ENCODE assay signal across 16 mouse cellular contexts in the genomic region with DNA sequence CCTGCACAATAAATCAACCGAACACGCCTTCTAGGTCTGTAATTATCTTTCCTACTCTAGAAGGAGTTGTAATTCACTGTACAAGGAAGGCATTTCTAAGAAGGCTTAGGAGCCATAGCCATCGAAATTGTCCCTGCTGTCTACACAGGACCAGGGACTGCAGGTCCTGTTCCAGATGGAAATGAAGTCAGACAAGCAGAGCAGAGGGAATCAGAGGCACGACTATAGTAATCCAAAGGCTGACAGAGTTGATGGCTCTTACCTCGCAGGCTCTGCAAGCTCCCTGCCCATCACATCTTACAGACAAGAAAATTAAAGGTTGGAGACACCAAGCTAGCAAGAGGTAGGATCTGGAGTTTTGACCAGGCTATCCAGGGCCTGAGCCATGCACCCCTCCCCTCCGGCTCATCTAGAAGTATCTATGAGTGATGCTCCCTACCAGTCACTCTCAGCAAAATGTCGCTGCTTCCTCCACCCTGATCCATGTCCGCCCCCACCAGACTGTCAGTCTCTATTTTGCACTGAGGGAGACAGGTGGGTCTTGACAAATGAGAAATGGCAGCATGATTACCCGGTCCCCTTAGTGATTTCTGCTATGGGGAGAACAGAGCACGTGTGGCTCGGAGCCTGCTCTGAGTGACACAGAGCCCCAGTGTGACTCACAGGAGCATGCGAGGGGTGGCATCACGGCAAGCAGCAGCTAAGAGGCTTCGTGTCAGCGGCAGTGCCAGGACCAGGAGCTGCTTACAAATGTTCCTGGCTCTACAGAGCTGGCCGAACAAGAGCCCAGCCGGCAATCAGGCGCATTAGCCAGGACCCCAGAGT. TPM values are rescaled to one million over a fixed set of nuclear protein-coding genes. Genes with fewer than 3 reads are reported as not detected.
DNase-seq lines count a peak whose midpoint lies in the region; ATAC-seq lines count a peak whose summit lies in the region.
"Had no signal": no experiment of that assay in that cellular context is flagged by ENCODE, and none has a peak within 500 bp of the region (broad histone marks: within the 10 kb centered on the region; RNA-seq: fewer than 3 reads in every experiment).

No protein-coding gene starts in this region.

- H3K36me3 ChIP-seq in forebrain, embryonic 15.5 days = no peaks in the 10 kb centered on the region
- H3K36me3 ChIP-seq in forebrain, embryonic 10.5 days (replicated peaks) = no peaks in the 10 kb centered on the region
- H3K36me3 ChIP-seq: midbrain, embryonic 15.5 days had no signal

- no peaks in the 10 kb centered on the region for H3K27me3 ChIP-seq in forebrain, embryonic 15.5 days
- peaks cover 15% of the 10 kb centered on the region for H3K27me3 ChIP-seq in forebrain, embryonic 10.5 days (ENCODE audit: poor library complexity, severe bottlenecking)
- H3K27me3 ChIP-seq: midbrain, embryonic 15.5 days had no signal

- no peaks in the 10 kb centered on the region for H3K9me3 ChIP-seq in forebrain, embryonic 15.5 days
- no peaks in the 10 kb centered on the region for H3K9me3 ChIP-seq in forebrain, embryonic 10.5 days
- H3K9me3 ChIP-seq: midbrain, embryonic 15.5 days had no signal

- peak overlapping the region; percentile 76 for H3K27ac ChIP-seq in forebrain, embryonic 15.5 days (replicated peaks)
- no peak overlapping the region for H3K27ac ChIP-seq in forebrain, embryonic 10.5 days
- H3K27ac ChIP-seq: kidney, postnatal 0 days; macrophage; midbrain, embryonic 15.5 days had no signal

- no peak overlapping the region for H3K4me3 ChIP-seq in forebrain, embryonic 15.5 days
- no peak overlapping the region for H3K4me3 ChIP-seq in forebrain, embryonic 10.5 days
- H3K4me3 ChIP-seq: midbrain, embryonic 15.5 days had no signal

- no peak overlapping the region for H3K9ac ChIP-seq in forebrain, embryonic 15.5 days (replicated peaks)
- H3K9ac ChIP-seq: midbrain, embryonic 15.5 days had no signal

- H3K4me1 ChIP-seq in forebrain, embryonic 15.5 days = peaks cover 9% of the 10 kb centered on the region
- peaks cover 13% of the 10 kb centered on the region for H3K4me1 ChIP-seq in forebrain, embryonic 10.5 days
- H3K4me1 ChIP-seq: midbrain, embryonic 15.5 days had no signal

- H3K4me2 ChIP-seq in forebrain, embryonic 15.5 days (replicated peaks) = no peak overlapping the region
- H3K4me2 ChIP-seq: heart, embryonic 11.5 days; midbrain, embryonic 15.5 days had no signal

- WGBS in forebrain, embryonic 15.5 days = 78% methylated on average over 18 of the region's 18 CpGs
- 89% methylated on average over 18 of the region's 18 CpGs for WGBS in forebrain, embryonic 10.5 days

- DNase-seq in forebrain, embryonic 10.5 days (ENCODE audit: extremely low spot score, low spot score) = no peak
- peak; percentile 41 to 67 for DNase-seq in layer of hippocampus, adult 18-20 months (ENCODE audit: low spot score in 2 of 2)
- no peak for DNase-seq in layer of hippocampus, postnatal 25 days (ENCODE audit: extremely low spot score in 1 of 2, low spot score in 1 of 2)
- peak; percentile 93 for DNase-seq in brain, adult 2 months (ENCODE audit: low read depth, low spot score)
- peak; percentile 69 to 78 for DNase-seq in cerebellum, postnatal 25 days
- DNase-seq in urinary bladder, adult 2 months (ENCODE audit: low spot score) = no peak
- no peak for DNase-seq in lung, postnatal 25 days (ENCODE audit: low spot score)
- DNase-seq: gastrocnemius, postnatal 25 days; lung, adult 2 months had no signal

- ATAC-seq in forebrain, embryonic 15.5 days (replicated peaks) = no peak; the same call in 1 of the 2 replicates
- ATAC-seq: intestine, embryonic 16.5 days; midbrain, embryonic 15.5 days had no signal

RNA-seq across cellular contexts. Expression of gene Kcna1, which starts 50.2 kb away (rescaled TPM):
- 4.8 and 4.9 TPM in 2 replicates for polyA plus RNA-seq in forebrain, embryonic 15.5 days (2015; fragmentation: Nextera tagmentation; extraction: Ambion mirVana)
- 0.88 and 1.1 TPM in 2 replicates for polyA plus RNA-seq in forebrain, embryonic 10.5 days (2016; fragmentation: Nextera tagmentation; extraction: Ambion mirVana)
- total RNA-seq in layer of hippocampus, adult 18-20 months (2021) = 100 to 1,000 TPM; 114 to 118 TPM
- 100 to 1,000 TPM; 107 to 115 TPM for total RNA-seq in layer of hippocampus, postnatal 25 days (2021)
- 1.3 and 1.7 TPM in 2 replicates for polyA plus RNA-seq in urinary bladder, adult 2 months (2012; rRNA removed)
- polyA plus RNA-seq: liver, adult 2 months; macrophage had no signal

Comparison
In these comparisons a context has a peak if more than half of its experiments do, and no peak if none do; other contexts are left out.
1. DNase-seq: peak in layer of hippocampus, adult 18-20 months (2 of 2), brain, adult 2 months (single experiment) and cerebellum, postnatal 25 days (2 of 2); none in forebrain, embryonic 10.5 days (single experiment), layer of hippocampus, postnatal 25 days (0 of 2), urinary bladder, adult 2 months (single experiment) and lung, postnatal 25 days (single experiment).